Mouse (Mus musculus) hematopoietic stem cell, adult 5-6 weeks (primary cell): Measurements from ENCODE around the gene Sec63. TPM values are rescaled to one million over a fixed set of nuclear protein-coding genes. Genes with fewer than 3 reads are reported as not detected.

Experiments
- ATAC-seq, 2 experiments: fragments of 125-278 bp in 1 of 2; replicated peaks in 1 of 2; 2 replicates each; pipeline ENCODE4 v1.8.0; 2016 to 2017; ENCODE audit warnings: inconsistent platforms in 2 of 2, mild to moderate bottlenecking in 2 of 2, moderate number of reproducible peaks in 2 of 2, low read depth in 1 of 2, moderate TSS enrichment in 1 of 2; ENCODE audit not compliant: low FRiP score in 2 of 2, poor library complexity in 2 of 2, severe bottlenecking in 2 of 2, insufficient read depth in 1 of 2, low TSS enrichment in 1 of 2
- total RNA-seq: library from RNA; stranded (forward); fragments of 172-1452, 232-1000 nt; gene quantifications from 2 replicates; pipeline ENCODE4 v1.2.3, GENCODE M21; 2017

Sec63 gene
- total RNA-seq, 1 experiment from 2014 or later: 59.9 TPM

- no peak for ATAC-seq
Observed at GRCm38 (mm10) chr10:42855250-42855649, 94.0 kb downstream of the Sec63 start.

GRCm38 (mm10) chr10:42856574-42856973, 95.3 kb downstream of the Sec63 start:
- ATAC-seq: no peak

GRCm38 (mm10) chr10:42857021-42857420, 95.7 kb downstream of the Sec63 start:
- no peak for ATAC-seq

- ATAC-seq: no peak
Observed at GRCm38 (mm10) chr10:42859781-42860158, 98.5 kb downstream of the Sec63 start.

GRCm38 (mm10) chr10:42860159-42860911, 99.0 kb downstream of the Sec63 start, which contains the start of gene Scml4:
Scml4 (plus strand) TSS chr10:42860370.
- ATAC-seq: peak; percentile 70 to 76

GRCm38 (mm10) chr10:42861446-42861845, 100.2 kb downstream of the Sec63 start:
- ATAC-seq: no peak

- ATAC-seq: no peak
Observed at GRCm38 (mm10) chr10:42862102-42862740, 100.9 kb downstream of the Sec63 start.

- no peak for ATAC-seq
Observed at GRCm38 (mm10) chr10:42862806-42863205, 101.5 kb downstream of the Sec63 start.

- ATAC-seq: no peak
Observed at GRCm38 (mm10) chr10:42863621-42864391, 102.5 kb downstream of the Sec63 start.

GRCm38 (mm10) chr10:42864696-42865095, 103.4 kb downstream of the Sec63 start:
- no peak for ATAC-seq

- ATAC-seq: 0 out of 4 replicates have a peak, but pooled peaks of 1 of the 2 experiments have one; percentile 13
Observed at GRCm38 (mm10) chr10:42868416-42868815, 107.1 kb downstream of the Sec63 start.

- no peak for ATAC-seq
Observed at GRCm38 (mm10) chr10:42869467-42869866, 108.2 kb downstream of the Sec63 start.

GRCm38 (mm10) chr10:42872269-42873010, 111.1 kb downstream of the Sec63 start:
- ATAC-seq: no peak

GRCm38 (mm10) chr10:42873077-42873595, 111.8 kb downstream of the Sec63 start:
- ATAC-seq: no peak

GRCm38 (mm10) chr10:42876172-42876571, 114.9 kb downstream of the Sec63 start:
- peak; percentile 74 to 78 for ATAC-seq

- ATAC-seq: no peak
Observed at GRCm38 (mm10) chr10:42879269-42879681, 118.0 kb downstream of the Sec63 start.

GRCm38 (mm10) chr10:42879682-42880081, 118.4 kb downstream of the Sec63 start:
- no peak for ATAC-seq
